Mouse (Mus musculus): Measurements from ENCODE around the gene Ccr6. TPM values are rescaled to one million over a fixed set of nuclear protein-coding genes. Genes with fewer than 3 reads are reported as not detected.

The Ccr6 gene
- not detected for polyA plus RNA-seq (2014; fragmentation: Illumina TruSeq; extraction: RNeasy Lipid Tissue Mini Kit (QIAGEN cat#74804))

DNA sequence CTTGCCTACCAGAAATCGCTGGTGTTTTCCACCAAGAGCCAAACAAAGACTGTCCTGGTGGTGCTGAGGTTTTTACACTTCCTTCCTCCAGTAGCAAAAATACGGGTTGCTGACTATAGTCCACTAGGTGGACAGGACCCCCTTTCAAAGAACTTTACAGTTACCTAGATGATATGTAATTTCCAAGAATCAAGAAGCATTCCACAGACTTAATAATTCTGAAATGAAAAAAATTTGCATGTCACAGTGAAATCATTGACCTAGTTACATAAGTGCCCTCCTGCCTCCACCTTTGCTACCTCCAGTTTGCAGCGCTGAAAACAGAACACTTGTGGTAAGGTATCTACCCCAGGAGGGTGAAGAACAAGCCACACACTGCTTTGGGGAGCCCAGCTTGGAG, at the start of gene Ccr6:
Ccr6 (plus strand) TSS at position 301 of the 400 bp plus-strand sequence.

DNA sequence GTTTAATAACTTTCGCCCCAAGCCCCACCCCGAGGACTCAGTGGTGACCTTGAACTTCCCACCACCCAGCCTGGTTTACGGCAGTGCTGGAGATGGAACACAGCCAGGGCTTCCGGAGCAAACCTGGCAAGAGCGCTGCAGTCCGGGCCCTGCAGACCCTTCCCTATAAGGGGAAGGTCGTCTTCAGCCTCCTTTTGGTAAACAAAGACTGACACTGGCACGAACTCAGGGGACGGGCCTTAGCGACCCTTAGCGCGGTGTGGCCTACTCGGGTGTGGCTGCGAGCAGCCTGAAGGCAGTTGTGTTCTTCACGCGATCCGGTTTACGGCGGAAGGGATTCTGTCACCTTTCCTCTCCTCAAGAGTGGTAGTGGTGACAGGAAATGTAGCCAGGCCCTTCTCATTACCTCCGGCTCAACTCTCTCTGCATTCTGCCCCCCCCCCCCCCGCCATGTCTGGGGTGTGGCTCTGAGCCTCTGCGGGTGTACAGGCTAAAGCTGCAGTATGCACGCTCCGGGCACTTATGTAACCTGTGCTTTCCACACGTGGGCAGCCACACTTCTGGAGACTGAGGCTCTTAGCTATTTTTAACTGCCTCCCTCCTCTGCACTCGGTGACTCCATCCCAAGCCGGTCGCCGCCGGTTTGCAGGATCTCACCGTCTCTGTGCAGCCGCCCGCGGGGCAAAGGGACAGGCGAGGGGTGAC, 47.1 kb downstream of the Ccr6 start, which contains the start of gene Mpc1:
Mpc1 (plus strand) TSS at position 84 of the 705 bp plus-strand sequence.

Other genes starting within 250 kb of the Ccr6 start
- gene Gm49673, start 88.3 kb upstream of the Ccr6 start, polyA plus RNA-seq (2014; fragmentation: Illumina TruSeq; extraction: RNeasy Lipid Tissue Mini Kit (QIAGEN cat#74804)), result not detected
- 15.9 TPM for gene Rnaset2a, start 87.9 kb upstream of the Ccr6 start, polyA plus RNA-seq (2014; fragmentation: Illumina TruSeq; extraction: RNeasy Lipid Tissue Mini Kit (QIAGEN cat#74804))
- gene Fgfr1op, start 70.5 kb upstream of the Ccr6 start, polyA plus RNA-seq (2014; fragmentation: Illumina TruSeq; extraction: RNeasy Lipid Tissue Mini Kit (QIAGEN cat#74804)), result 33.6 TPM
- 237 TPM for gene Mpc1, start 46.9 kb downstream of the Ccr6 start, polyA plus RNA-seq (2014; fragmentation: Illumina TruSeq; extraction: RNeasy Lipid Tissue Mini Kit (QIAGEN cat#74804))
- 48.1 TPM for gene Sft2d1, start 75.1 kb downstream of the Ccr6 start, polyA plus RNA-seq (2014; fragmentation: Illumina TruSeq; extraction: RNeasy Lipid Tissue Mini Kit (QIAGEN cat#74804))
- gene Prr18, start 101.4 kb downstream of the Ccr6 start, polyA plus RNA-seq (2014; fragmentation: Illumina TruSeq; extraction: RNeasy Lipid Tissue Mini Kit (QIAGEN cat#74804)), result 2.9 TPM
- gene T2, start 119.9 kb downstream of the Ccr6 start, polyA plus RNA-seq (2014; fragmentation: Illumina TruSeq; extraction: RNeasy Lipid Tissue Mini Kit (QIAGEN cat#74804)), result 0.37 TPM
- not detected for gene T, start 198.4 kb downstream of the Ccr6 start, polyA plus RNA-seq (2014; fragmentation: Illumina TruSeq; extraction: RNeasy Lipid Tissue Mini Kit (QIAGEN cat#74804))

Measured in ovary, adult 10 weeks (tissue).